Mouse (Mus musculus) kidney, postnatal 14 days (tissue): ENCODE measurements around the gene Nyap1.
A peak's percentile ranks its signal among the peaks of the same experiment; 100 is the strongest.

ENCODE experiments used
- DNase-seq: peaks from one replicate; pipeline ENCODE4 v3.0.0; 2022; ENCODE audit warnings: mixed read lengths

Nyap1 gene

DNA sequence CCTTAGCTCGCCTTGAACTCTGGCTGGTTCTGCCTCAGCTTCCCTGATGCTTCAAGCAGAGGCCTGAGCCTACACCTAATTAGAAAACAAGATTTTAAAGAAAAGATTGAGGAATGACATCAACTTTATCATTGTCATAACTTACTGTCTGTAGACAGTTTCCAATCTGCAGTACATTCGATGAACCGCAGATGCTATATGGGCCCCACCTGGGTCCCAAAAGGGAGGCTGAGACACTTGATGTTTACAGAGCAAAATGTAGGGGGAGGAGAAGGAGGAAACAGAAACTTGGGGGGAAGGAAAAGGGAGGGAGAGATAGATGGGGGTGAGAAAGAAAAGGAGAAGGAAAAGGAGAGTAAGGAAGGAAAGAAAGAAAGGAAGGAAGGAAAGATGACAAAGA, 51.4 kb downstream of the Nyap1 start:
- no peak for DNase-seq

DNA sequence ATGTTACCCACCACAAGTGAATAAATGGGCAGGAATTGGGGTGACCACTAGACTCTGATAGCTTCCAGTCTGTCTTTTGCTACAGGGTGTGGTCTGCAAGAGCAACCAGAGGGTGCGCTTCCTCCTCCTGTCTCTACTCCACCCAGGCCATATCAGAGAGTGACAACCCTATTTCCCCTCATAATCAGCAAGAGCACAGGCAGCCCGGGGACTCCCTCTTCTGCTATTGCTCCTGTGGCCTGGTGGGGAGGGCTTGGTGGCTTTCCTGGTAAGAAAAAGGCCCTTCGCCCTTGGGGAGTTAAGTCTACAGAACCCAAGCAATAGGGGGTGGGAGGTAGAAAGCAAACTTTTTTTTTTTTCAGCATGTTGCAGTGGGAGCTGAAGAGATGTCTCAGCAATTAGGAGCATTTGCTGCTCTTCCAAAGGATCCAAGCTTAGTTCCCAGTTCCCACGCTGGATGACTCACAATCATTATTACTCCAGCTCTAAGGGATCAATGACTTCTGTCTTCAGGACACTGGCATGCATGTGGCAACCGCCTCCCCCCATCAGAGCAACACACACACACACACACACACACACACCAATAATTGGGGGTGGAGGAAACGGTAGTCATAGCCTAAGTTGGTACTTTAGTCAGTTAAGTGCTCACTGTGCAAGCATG, 55.1 kb downstream of the Nyap1 start:
- DNase-seq: no peak

DNA sequence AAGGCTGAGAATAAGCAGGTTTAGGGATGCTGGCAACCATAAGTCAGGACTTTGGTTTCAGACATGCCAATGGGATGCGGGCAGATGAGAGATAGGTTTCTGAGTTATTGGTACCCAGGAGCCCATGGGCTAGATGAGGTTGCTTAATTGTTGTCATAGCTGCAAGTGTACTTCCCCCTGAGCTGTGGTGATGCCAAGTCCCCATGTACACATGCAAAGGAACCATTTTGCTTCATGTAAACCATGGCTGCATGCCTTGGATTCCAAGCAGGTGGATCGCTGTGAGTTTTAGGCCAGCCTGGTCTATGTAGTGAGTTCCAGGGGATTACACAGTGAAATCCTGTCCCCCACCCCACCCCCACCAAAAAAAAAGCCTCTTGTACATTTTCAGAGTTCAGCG, 55.8 kb downstream of the Nyap1 start:
- no peak for DNase-seq

DNA sequence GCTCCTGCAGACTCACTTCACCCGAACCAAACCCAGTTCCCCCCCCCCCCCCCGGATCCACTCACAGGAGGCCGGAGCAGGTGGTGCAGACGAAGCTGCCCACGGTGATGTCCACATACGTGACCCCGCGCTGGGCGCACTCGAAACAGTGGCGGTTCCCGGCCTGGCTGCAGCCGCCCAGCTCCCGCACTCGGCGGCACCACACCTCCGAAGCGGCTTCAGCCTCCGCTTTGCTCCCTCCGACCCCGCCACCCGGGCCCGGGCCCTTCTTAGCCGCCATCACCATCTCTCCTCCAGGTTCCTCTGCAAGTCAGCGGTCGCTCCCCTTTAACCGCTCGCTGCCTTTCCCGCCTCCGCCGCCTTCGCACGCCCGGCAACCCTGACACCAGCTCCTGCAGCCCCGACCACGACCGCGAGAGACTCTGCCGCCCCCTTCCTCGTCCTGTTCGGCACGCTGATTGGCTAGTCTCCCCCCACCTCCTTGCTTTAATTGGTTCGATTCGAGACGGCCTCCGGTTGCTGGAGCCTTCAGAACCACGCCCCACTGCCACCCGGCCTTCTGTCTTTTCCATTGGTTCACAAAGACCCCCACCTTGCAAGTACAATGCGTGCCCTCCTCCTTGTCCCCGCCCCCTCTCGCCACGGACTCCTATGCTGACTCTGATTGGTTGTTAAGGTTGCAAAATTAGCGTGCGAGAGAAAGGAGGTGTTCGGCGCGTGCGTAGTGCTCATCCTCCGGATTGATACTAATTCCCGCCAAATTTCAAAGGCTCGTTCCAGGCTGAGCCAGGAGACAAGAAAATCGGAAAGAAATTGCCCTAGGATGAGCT, 56.9 kb downstream of the Nyap1 start, which contains the start of gene Agfg2:
Gene Agfg2 (minus strand): TSS at position 433 of the 830 bp plus-strand sequence.
- peak; percentile 99 for DNase-seq

DNA sequence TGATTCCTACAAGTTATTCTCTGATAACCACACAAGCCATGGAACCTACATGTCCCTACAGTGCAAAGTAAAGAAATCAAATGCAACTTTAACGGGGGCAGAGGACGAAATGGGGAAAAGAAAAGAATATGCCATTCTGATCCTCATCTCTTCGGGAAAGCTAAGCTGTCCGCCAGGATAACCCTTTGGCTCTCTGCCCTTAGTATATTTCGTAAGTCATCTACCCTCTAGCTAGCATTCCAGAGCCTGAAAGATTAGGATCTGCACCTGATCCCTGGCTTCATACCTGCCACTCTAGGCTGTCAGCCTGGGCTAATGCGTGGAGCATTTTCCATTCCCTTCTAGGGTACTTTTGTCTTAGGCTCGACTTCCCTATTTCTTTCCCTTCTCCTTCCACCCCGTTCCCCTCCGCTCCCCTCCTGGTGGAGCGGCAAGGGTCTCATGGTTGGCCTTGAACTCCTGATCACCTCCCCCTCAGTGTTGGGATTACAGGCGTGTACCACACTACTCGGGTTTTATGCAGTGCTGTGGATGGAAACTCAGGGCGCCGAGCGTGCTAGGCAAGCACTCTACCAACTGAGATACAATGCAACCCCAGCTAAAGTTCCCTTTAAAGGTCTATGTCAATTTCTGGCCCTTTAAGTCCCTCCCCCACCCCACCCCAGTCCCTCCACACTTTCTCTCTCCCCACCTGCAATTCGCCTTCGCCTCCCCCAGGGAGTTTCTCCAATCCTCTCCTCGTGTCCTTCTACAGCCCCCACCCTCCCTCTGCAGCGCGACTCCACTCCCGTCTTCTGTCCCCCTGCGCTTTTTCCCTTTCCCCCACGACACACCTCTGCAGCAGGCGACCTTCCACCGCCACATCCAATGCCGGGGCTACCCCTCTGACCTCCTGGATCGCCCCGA, 57.8 kb downstream of the Nyap1 start:
- no peak for DNase-seq

DNA sequence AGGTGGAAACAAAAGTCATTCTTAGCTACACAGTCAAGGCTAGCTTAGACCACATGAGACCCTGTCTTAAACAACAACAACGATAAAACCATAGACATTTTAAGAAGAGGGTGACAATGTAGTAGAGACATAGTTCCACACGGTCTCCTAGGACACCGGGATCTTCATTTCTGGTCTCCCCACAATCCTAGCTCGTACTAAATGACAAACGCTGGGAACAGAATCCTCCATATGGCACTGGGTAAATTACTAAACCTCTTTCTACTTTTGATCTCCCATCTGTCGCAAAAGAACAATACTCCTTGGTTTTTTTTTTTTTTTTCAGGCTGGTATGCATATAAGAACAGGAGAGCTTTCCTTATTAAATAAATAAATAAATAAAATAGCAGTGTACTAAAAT, 58.9 kb downstream of the Nyap1 start:
- no peak for DNase-seq
